Mouse (Mus musculus): ENCODE results near the gene Cacna1c. TPM values are rescaled to one million over a fixed set of nuclear protein-coding genes. Genes with fewer than 3 reads are reported as not detected.
A peak's percentile ranks its signal among the peaks of the same experiment; 100 is the strongest.

Cacna1c gene
- polyA plus RNA-seq, 1 experiment from 2014 or later, result 4.0 TPM

DNA sequence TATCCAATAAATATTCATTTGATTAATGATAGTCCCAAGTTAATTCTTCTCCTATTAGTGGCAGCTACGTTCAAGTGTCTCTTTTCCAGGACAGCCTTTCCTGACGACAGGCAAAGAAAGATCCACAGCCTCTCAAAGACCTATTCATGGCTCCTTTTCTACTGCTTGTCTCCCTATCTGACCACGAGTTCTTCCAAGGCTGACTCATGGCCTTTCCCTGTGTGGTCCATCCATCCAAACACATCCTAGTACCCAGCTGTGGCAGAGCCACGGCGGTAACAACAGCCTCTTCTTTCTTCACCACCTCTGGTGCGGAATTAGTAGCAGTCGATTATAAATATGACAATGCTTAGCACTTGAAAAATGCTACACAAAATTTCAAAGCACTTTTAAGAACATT, 155.3 kb downstream of the Cacna1c start:
- Histone ChIP-seq H3K9ac (ENCODE audit: low read depth, low read length) (no peak overlapping the region), H3K27ac (ENCODE audit: low read depth, low read length) (no peak overlapping the region), H3K4me1 (replicated peaks; ENCODE audit: control insufficient read depth, insufficient read depth, low read length) (no peaks in the 10 kb centered on the region), H3K9me3 (ENCODE audit: control insufficient read depth, low read length) (no peaks in the 10 kb centered on the region), H3K4me3 (ENCODE audit: low read depth, low read length) (no peak overlapping the region), H3K27me3 (ENCODE audit: control insufficient read depth, insufficient read depth, low read length) (no peaks in the 10 kb centered on the region), H3K36me3 (ENCODE audit: control insufficient read depth, insufficient read depth, low read length) (no peaks in the 10 kb centered on the region), H3K4me2 (replicated peaks; ENCODE audit: low read depth, low read length) (no peak overlapping the region)
- DNase-seq (ENCODE audit: low spot score) (no peak), ATAC-seq (ENCODE audit: low FRiP score) (no peak)
- WGBS, result 78% methylated on average over 7 of the region's 7 CpGs

DNA sequence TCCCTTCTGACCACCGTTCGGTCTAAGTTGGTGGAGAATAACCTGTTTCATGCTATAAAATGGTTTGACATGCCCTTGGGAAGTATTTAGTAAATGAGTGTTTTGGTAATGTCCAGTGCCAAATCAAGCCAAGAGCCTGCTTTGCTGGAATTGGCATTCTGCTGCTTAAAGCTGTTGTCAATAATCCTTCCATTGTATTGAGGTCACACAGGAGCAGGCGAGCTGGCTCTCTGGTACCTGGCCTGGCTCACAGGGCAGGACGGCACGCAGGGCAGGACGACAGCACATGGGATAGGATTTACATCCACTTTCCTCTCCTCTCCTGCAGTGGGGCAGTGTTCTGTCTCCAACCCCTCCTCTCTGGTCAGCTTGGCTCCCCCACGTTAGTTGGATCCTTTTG, 156.4 kb downstream of the Cacna1c start:
- H3K27ac ChIP-seq (ENCODE audit: low read depth, low read length), result no peak overlapping the region
- H3K9ac ChIP-seq (ENCODE audit: low read depth, low read length), result no peak overlapping the region
- 83% methylated on average over 7 of the region's 7 CpGs for WGBS
- H3K4me2 ChIP-seq (replicated peaks; ENCODE audit: low read depth, low read length), result no peak overlapping the region
- no peaks in the 10 kb centered on the region for H3K36me3 ChIP-seq (ENCODE audit: control insufficient read depth, insufficient read depth, low read length)
- no peaks in the 10 kb centered on the region for H3K27me3 ChIP-seq (ENCODE audit: control insufficient read depth, insufficient read depth, low read length)
- DNase-seq (ENCODE audit: low spot score) (no peak), ATAC-seq (ENCODE audit: low FRiP score) (no peak)
- H3K4me3 ChIP-seq (ENCODE audit: low read depth, low read length), result no peak overlapping the region
- no peaks in the 10 kb centered on the region for H3K9me3 ChIP-seq (ENCODE audit: control insufficient read depth, low read length)
- no peaks in the 10 kb centered on the region for H3K4me1 ChIP-seq (replicated peaks; ENCODE audit: control insufficient read depth, insufficient read depth, low read length)

DNA sequence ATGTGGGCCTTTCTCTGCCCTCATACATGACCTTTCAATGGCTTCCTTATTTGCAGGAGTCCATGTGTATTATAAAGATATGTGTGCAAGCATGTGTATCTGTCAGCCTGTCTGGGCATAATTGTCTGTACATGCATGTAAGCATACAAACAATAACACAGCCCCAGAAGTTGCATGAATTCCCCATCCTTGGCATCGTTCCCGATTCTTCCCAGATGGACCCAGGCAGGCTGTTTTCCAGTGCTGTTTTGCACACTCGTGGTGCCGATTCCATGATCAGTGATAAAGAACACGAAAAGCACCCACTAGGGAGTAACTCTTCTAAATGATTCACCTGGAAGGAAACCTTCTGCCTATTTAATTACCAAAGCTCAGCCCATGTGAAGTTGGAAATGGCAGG, 156.9 kb downstream of the Cacna1c start:
- no peak for ATAC-seq (ENCODE audit: low FRiP score)
- H3K27ac ChIP-seq (ENCODE audit: low read depth, low read length), result no peak overlapping the region
- no peak for DNase-seq (ENCODE audit: low spot score)
- H3K9ac ChIP-seq (ENCODE audit: low read depth, low read length), result no peak overlapping the region
- H3K27me3 ChIP-seq (ENCODE audit: control insufficient read depth, insufficient read depth, low read length), result no peaks in the 10 kb centered on the region
- WGBS, result 94% methylated on average over 5 of the region's 5 CpGs
- no peak overlapping the region for H3K4me3 ChIP-seq (ENCODE audit: low read depth, low read length)
- H3K4me1 ChIP-seq (replicated peaks; ENCODE audit: control insufficient read depth, insufficient read depth, low read length), result no peaks in the 10 kb centered on the region
- no peaks in the 10 kb centered on the region for H3K36me3 ChIP-seq (ENCODE audit: control insufficient read depth, insufficient read depth, low read length)
- no peaks in the 10 kb centered on the region for H3K9me3 ChIP-seq (ENCODE audit: control insufficient read depth, low read length)
- H3K4me2 ChIP-seq (replicated peaks; ENCODE audit: low read depth, low read length), result no peak overlapping the region

DNA sequence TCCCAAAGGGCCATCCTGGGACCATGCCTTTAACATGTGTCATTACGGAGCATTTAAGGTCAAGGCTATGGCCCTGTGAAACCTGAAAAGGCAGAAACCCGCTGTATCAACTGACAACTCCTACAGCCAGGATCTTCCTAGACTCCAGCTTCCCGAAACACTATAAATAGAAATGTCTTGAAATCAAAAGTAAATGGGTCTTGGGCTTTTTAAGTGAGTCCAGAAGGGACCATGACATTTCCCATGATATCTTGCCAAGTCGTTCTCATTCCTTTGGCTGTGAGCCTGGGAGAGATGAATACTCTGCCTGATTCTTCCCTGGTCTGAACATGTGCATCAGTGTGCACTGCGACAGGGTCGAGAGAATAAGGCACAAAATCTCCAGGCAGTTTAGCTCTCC, 158.4 kb downstream of the Cacna1c start:
- no peaks in the 10 kb centered on the region for H3K36me3 ChIP-seq (ENCODE audit: control insufficient read depth, insufficient read depth, low read length)
- 90% methylated on average over 6 of the region's 6 CpGs for WGBS
- H3K4me1 ChIP-seq (replicated peaks; ENCODE audit: control insufficient read depth, insufficient read depth, low read length), result no peaks in the 10 kb centered on the region
- no peak for DNase-seq (ENCODE audit: low spot score)
- no peaks in the 10 kb centered on the region for H3K27me3 ChIP-seq (ENCODE audit: control insufficient read depth, insufficient read depth, low read length)
- H3K27ac ChIP-seq (ENCODE audit: low read depth, low read length), result no peak overlapping the region
- H3K9ac ChIP-seq (ENCODE audit: low read depth, low read length), result no peak overlapping the region
- no peaks in the 10 kb centered on the region for H3K9me3 ChIP-seq (ENCODE audit: control insufficient read depth, low read length)
- no peak overlapping the region for H3K4me2 ChIP-seq (replicated peaks; ENCODE audit: low read depth, low read length)
- no peak overlapping the region for H3K4me3 ChIP-seq (ENCODE audit: low read depth, low read length)
- ATAC-seq (ENCODE audit: low FRiP score), result no peak

DNA sequence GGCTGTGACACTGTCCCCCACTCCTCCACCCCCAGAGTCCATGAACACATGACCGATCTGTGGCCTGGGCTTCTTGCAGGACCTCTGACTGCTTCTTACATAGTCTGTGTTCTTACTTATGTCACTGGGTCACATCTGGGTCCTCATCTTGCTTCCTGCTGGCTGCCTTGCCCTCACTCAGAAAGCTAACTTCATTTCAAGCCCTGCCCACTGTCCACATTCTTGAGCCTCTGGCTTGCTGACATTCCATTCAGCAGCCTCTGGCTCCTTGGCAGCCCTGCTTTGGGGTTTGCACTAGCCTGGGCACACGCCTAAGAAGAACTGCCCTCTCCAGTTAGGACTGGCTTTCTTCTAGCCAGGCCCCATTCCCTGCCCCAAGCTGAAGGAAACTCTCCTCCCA, 159.2 kb downstream of the Cacna1c start:
- no peaks in the 10 kb centered on the region for H3K9me3 ChIP-seq (ENCODE audit: control insufficient read depth, low read length)
- H3K27ac ChIP-seq (ENCODE audit: low read depth, low read length), result no peak overlapping the region
- no peak overlapping the region for H3K4me2 ChIP-seq (replicated peaks; ENCODE audit: low read depth, low read length)
- 61% methylated on average over 2 of the region's 2 CpGs for WGBS
- DNase-seq (ENCODE audit: low spot score) (no peak), ATAC-seq (ENCODE audit: low FRiP score) (no peak)
- H3K4me1 ChIP-seq (replicated peaks; ENCODE audit: control insufficient read depth, insufficient read depth, low read length), result no peaks in the 10 kb centered on the region
- no peaks in the 10 kb centered on the region for H3K27me3 ChIP-seq (ENCODE audit: control insufficient read depth, insufficient read depth, low read length)
- no peaks in the 10 kb centered on the region for H3K36me3 ChIP-seq (ENCODE audit: control insufficient read depth, insufficient read depth, low read length)
- H3K4me3 ChIP-seq (ENCODE audit: low read depth, low read length), result no peak overlapping the region
- H3K9ac ChIP-seq (ENCODE audit: low read depth, low read length), result no peak overlapping the region

DNA sequence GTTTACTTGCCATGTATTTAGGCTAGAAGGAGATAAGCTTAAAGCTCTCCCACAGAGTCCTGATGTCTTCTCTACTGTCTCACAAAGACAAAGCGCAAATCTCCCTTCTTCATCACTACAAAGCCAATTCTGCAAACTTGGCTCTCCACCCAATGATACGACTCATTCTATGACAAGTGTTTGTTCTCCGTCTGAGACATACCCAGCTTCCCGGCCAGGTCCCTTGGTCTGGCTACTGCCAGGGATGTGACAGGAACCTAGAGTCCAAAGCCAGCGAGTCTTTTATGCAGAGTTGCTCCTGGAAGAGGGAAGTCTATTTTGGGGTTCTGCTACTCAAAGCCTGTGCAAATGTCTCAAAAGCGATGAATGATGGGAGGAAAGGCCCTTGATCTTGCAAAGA, 160.9 kb downstream of the Cacna1c start:
- H3K27me3 ChIP-seq (ENCODE audit: control insufficient read depth, insufficient read depth, low read length), result no peaks in the 10 kb centered on the region
- WGBS, result 90% methylated on average over 6 of the region's 6 CpGs
- H3K4me2 ChIP-seq (replicated peaks; ENCODE audit: low read depth, low read length), result no peak overlapping the region
- no peak for DNase-seq (ENCODE audit: low spot score)
- H3K9me3 ChIP-seq (ENCODE audit: control insufficient read depth, low read length), result no peaks in the 10 kb centered on the region
- no peak for ATAC-seq (ENCODE audit: low FRiP score)
- H3K36me3 ChIP-seq (ENCODE audit: control insufficient read depth, insufficient read depth, low read length), result no peaks in the 10 kb centered on the region
- H3K4me3 ChIP-seq (ENCODE audit: low read depth, low read length), result no peak overlapping the region
- H3K4me1 ChIP-seq (replicated peaks; ENCODE audit: control insufficient read depth, insufficient read depth, low read length), result no peaks in the 10 kb centered on the region
- no peak overlapping the region for H3K9ac ChIP-seq (ENCODE audit: low read depth, low read length)
- no peak overlapping the region for H3K27ac ChIP-seq (ENCODE audit: low read depth, low read length)

DNA sequence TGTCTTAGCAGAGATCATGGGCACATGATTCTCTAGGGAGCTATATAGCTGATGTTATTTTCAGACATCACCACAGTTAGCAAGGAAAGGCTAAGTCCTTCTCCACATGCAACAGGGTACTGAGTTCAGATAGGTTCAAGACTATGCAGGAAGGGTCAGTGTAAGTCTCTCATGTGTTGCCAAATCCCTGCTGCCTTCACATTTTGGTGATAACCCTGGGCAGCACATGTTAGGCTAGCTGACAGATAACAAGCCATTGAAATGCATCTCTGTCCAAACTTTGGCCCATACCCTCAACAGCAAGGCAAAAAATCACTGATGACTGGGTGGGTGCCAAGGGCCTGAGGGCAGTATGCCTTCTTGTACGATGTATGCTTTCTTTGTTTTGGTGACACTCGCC, 161.3 kb downstream of the Cacna1c start:
- no peak overlapping the region for H3K9ac ChIP-seq (ENCODE audit: low read depth, low read length)
- H3K9me3 ChIP-seq (ENCODE audit: control insufficient read depth, low read length), result no peaks in the 10 kb centered on the region
- WGBS, result 94% methylated on average over 2 of the region's 2 CpGs
- no peaks in the 10 kb centered on the region for H3K27me3 ChIP-seq (ENCODE audit: control insufficient read depth, insufficient read depth, low read length)
- H3K4me3 ChIP-seq (ENCODE audit: low read depth, low read length), result no peak overlapping the region
- ATAC-seq (ENCODE audit: low FRiP score) (no peak), DNase-seq (ENCODE audit: low spot score) (no peak)
- H3K36me3 ChIP-seq (ENCODE audit: control insufficient read depth, insufficient read depth, low read length), result no peaks in the 10 kb centered on the region
- no peaks in the 10 kb centered on the region for H3K4me1 ChIP-seq (replicated peaks; ENCODE audit: control insufficient read depth, insufficient read depth, low read length)
- no peak overlapping the region for H3K27ac ChIP-seq (ENCODE audit: low read depth, low read length)
- no peak overlapping the region for H3K4me2 ChIP-seq (replicated peaks; ENCODE audit: low read depth, low read length)

DNA sequence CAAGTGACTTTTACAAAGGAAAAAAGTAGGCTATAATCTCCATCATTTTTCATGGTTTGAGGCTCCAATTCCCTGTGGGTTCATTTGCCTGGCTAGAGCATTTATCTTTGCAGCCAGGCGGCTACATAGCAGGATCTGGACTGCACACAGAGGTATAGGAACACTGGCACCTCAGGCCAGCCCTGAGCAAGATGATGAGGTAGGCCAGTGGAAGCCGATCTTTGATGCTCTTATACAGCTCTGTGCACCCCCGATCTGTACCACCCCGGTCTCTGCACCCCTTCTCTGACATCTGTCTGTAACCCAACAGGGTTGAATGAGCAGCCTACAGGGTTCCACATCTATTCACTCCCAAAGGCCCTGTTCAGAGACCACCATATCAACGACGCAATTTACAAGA, 168.3 kb downstream of the Cacna1c start:
- DNase-seq (ENCODE audit: low spot score), result no peak
- Histone ChIP-seq H3K9ac (ENCODE audit: low read depth, low read length) (peak overlapping the region; percentile 31; the same call in 1 of the 2 replicates), H3K27me3 (ENCODE audit: control insufficient read depth, insufficient read depth, low read length) (no peaks in the 10 kb centered on the region), H3K9me3 (ENCODE audit: control insufficient read depth, low read length) (no peaks in the 10 kb centered on the region), H3K27ac (ENCODE audit: low read depth, low read length) (no peak overlapping the region), H3K36me3 (ENCODE audit: control insufficient read depth, insufficient read depth, low read length) (no peaks in the 10 kb centered on the region), H3K4me3 (ENCODE audit: low read depth, low read length) (no peak overlapping the region), H3K4me1 (replicated peaks; ENCODE audit: control insufficient read depth, insufficient read depth, low read length) (no peaks in the 10 kb centered on the region), H3K4me2 (replicated peaks; ENCODE audit: low read depth, low read length) (no peak overlapping the region)
- ATAC-seq (ENCODE audit: low FRiP score), result no peak
- 73% methylated on average over 6 of the region's 6 CpGs for WGBS

DNA sequence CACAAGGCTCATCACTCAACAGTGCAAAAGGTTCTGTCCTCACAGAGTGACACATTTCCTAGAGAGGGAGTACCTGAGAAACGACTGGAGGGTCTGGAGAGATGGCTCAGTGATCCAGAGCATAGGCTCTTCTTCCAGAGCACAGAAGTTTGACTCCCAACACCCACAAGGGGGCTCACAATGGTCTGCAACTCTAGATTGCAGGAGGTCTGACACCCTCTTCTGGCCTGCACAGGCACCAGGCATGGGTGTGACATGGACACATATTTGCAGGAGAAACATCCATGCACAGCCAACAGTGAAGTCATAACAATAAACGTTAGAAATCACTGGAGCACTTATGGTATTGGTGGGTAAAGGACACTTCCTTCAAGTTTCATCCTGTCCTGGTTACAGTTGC, 173.4 kb downstream of the Cacna1c start:
- Histone ChIP-seq H3K4me3 (ENCODE audit: low read depth, low read length) (no peak overlapping the region), H3K4me2 (replicated peaks; ENCODE audit: low read depth, low read length) (no peak overlapping the region), H3K4me1 (replicated peaks; ENCODE audit: control insufficient read depth, insufficient read depth, low read length) (no peaks in the 10 kb centered on the region), H3K27ac (ENCODE audit: low read depth, low read length) (no peak overlapping the region), H3K36me3 (ENCODE audit: control insufficient read depth, insufficient read depth, low read length) (no peaks in the 10 kb centered on the region), H3K27me3 (ENCODE audit: control insufficient read depth, insufficient read depth, low read length) (no peaks in the 10 kb centered on the region), H3K9ac (ENCODE audit: low read depth, low read length) (no peak overlapping the region), H3K9me3 (ENCODE audit: control insufficient read depth, low read length) (no peaks in the 10 kb centered on the region)
- ATAC-seq (ENCODE audit: low FRiP score) (no peak), DNase-seq (ENCODE audit: low spot score) (no peak)
- WGBS, result 53% methylated on average over 2 of the region's 2 CpGs

Data from hindbrain, embryonic 11.5 days (tissue).